Mouse (Mus musculus): Measurements from ENCODE around the gene Relch. TPM values are rescaled to one million over a fixed set of nuclear protein-coding genes. Genes with fewer than 3 reads are reported as not detected.
"Not testable (repeated sequence)": the region's sequence is repeated elsewhere in the genome, so short reads cannot be mapped to it uniquely, and the experiment has no call there.

Relch gene
- polyA plus RNA-seq, 1 experiment from 2014 or later, result 27.9 TPM

DNA sequence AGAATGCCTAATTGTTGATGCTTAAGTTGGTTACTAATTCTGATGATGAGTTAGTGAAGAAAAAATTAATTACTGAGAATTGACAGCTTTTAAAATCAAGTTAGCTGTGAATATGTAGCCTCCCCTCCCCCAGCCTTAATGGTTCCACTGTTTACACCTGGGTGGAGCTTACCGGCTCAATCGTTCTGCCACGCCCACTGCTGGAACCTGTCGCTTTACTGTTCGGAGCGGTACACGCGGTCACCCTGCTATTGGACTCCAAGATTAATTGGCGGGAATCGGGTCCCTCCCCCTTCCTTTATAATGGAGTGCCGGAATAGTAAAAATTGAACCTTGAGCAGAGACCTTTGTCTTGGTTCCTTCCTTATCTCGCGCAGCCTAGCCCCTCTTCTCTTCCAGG lies 65.6 kb downstream of the Relch start:
- not testable (repeated sequence) for H3K36me3 ChIP-seq (ENCODE audit: control insufficient read depth, insufficient read depth, low read length); H3K4me1 ChIP-seq (ENCODE audit: control insufficient read depth, insufficient read depth, low read length); ATAC-seq (ENCODE audit: low FRiP score); H3K9me3 ChIP-seq (ENCODE audit: control insufficient read depth, low read length); H3K4me2 ChIP-seq; DNase-seq (ENCODE audit: low spot score, missing footprints); H3K27me3 ChIP-seq (ENCODE audit: control insufficient read depth, insufficient read depth, low read length); H3K9ac ChIP-seq (ENCODE audit: low read length); H3K4me3 ChIP-seq (ENCODE audit: low read depth, low read length); H3K27ac ChIP-seq (ENCODE audit: low read depth, low read length)
- 95% methylated on average over 13 of the region's 13 CpGs for WGBS

DNA sequence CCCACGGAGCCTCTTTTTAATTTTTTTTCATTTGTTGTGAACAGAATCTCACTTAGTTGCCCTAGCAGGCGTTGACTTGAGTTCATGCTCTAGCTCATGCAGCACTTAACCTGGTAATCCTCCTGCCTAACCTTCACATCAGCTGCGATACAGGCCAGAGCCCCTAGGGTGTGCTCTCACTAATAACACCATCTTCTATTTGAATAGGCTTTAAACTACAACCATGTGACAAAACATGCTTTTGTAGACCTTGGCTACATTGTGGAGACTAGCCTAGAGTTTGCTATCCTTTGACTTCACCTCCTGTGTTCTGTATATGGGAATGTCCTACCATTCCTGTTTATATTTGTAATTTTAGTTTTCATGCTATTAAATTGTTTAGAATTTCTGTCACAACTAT lies 71.7 kb downstream of the Relch start:
- Histone ChIP-seq H3K27me3 (ENCODE audit: control insufficient read depth, insufficient read depth, low read length) (no peaks in the 10 kb centered on the region), H3K9ac (ENCODE audit: low read length) (no peak overlapping the region), H3K4me1 (ENCODE audit: control insufficient read depth, insufficient read depth, low read length) (no peaks in the 10 kb centered on the region), H3K4me3 (ENCODE audit: low read depth, low read length) (no peak overlapping the region), H3K27ac (ENCODE audit: low read depth, low read length) (no peak overlapping the region), H3K4me2 (no peak overlapping the region), H3K36me3 (ENCODE audit: control insufficient read depth, insufficient read depth, low read length) (no peaks in the 10 kb centered on the region), H3K9me3 (ENCODE audit: control insufficient read depth, low read length) (no peaks in the 10 kb centered on the region)
- DNase-seq (ENCODE audit: low spot score, missing footprints) (peak; percentile 31), ATAC-seq (ENCODE audit: low FRiP score) (no peak)
- 69% methylated on average over 3 of the region's 3 CpGs for WGBS

DNA sequence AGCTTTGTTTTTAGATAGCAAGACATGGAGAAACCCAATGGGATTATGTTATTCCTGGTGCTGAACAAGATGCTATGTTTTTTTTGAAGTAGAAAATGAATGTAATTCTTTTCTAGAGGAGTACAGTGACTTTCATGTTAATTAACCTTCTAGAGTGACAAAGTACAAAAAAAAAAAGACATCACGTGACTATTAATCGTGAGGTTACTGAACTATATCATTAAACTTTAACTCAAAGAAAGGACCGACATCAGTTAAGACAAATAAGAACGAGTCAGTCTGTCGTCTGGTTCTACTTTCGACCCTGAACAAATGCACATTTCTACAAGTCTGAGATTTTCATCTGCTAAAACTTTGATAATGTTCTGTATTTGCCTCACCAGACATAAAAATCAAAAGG lies 74.7 kb downstream of the Relch start:
- no peak overlapping the region for H3K4me3 ChIP-seq (ENCODE audit: low read depth, low read length)
- H3K36me3 ChIP-seq (ENCODE audit: control insufficient read depth, insufficient read depth, low read length), result no peaks in the 10 kb centered on the region; the same call in 1 of the 2 replicates
- 96% methylated on average over 6 of the region's 6 CpGs for WGBS

DNA sequence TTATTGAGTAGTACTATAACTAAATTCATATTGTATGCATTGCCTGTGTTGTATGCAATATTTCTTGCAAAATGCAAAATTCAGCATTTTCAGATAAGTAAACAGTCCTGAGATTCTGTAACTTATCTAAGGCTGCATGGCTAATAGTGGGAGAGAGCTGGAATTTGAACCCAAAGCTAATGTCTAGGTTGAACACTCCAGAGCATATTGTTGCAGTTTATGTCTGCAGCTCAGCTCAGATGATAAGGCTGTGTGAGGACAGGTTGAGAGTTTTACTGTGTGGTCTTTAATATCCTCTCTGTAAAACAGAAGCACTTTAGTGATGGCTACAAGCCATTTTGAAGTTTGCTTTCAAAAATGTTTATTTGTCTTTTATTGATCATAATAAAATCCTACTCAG lies 75.8 kb downstream of the Relch start:
- DNase-seq (ENCODE audit: low spot score, missing footprints), result no peak
- H3K9me3 ChIP-seq (ENCODE audit: control insufficient read depth, low read length), result no peaks in the 10 kb centered on the region
- no peak overlapping the region for H3K9ac ChIP-seq (ENCODE audit: low read length)
- H3K4me2 ChIP-seq, result no peak overlapping the region
- H3K27me3 ChIP-seq (ENCODE audit: control insufficient read depth, insufficient read depth, low read length), result no peaks in the 10 kb centered on the region
- ATAC-seq (ENCODE audit: low FRiP score), result no peak
- H3K36me3 ChIP-seq (ENCODE audit: control insufficient read depth, insufficient read depth, low read length), result peaks cover 3% of the 10 kb centered on the region; the same call in 1 of the 2 replicates
- H3K4me3 ChIP-seq (ENCODE audit: low read depth, low read length), result no peak overlapping the region
- no peaks in the 10 kb centered on the region for H3K4me1 ChIP-seq (ENCODE audit: control insufficient read depth, insufficient read depth, low read length)
- no peak overlapping the region for H3K27ac ChIP-seq (ENCODE audit: low read depth, low read length)

More for the DNA sequence above, 74.7 kb downstream of the Relch start:
- DNase-seq (ENCODE audit: low spot score, missing footprints) (no peak), ATAC-seq (ENCODE audit: low FRiP score) (no peak)
- Histone ChIP-seq H3K27me3 (ENCODE audit: control insufficient read depth, insufficient read depth, low read length) (no peaks in the 10 kb centered on the region), H3K4me1 (ENCODE audit: control insufficient read depth, insufficient read depth, low read length) (no peaks in the 10 kb centered on the region), H3K27ac (ENCODE audit: low read depth, low read length) (no peak overlapping the region), H3K9ac (ENCODE audit: low read length) (no peak overlapping the region), H3K4me2 (no peak overlapping the region), H3K9me3 (ENCODE audit: control insufficient read depth, low read length) (no peaks in the 10 kb centered on the region)

DNA sequence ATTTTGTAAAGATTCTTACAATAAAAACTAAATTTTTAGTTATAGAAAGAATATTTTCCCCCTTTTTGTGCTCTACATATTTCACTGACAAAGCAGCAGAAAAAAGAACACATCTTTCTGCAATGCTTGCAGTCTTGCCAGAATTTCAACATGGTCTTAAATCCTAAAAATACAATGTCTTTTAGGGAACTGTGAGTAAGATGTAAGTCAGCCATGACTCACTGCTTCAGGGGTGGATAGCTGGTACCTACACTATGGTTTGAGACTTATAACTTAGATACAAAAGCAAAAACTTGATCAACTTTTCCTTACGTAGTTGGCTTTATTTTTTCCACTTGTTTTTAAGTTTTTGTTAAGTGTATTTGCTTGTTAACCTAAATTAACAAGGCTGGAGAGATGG lies 78.8 kb downstream of the Relch start:
- Histone ChIP-seq H3K9ac (ENCODE audit: low read length) (no peak overlapping the region), H3K4me1 (ENCODE audit: control insufficient read depth, insufficient read depth, low read length) (no peaks in the 10 kb centered on the region), H3K4me3 (ENCODE audit: low read depth, low read length) (no peak overlapping the region), H3K9me3 (ENCODE audit: control insufficient read depth, low read length) (no peaks in the 10 kb centered on the region), H3K36me3 (ENCODE audit: control insufficient read depth, insufficient read depth, low read length) (peaks cover 3% of the 10 kb centered on the region; the same call in 1 of the 2 replicates), H3K4me2 (no peak overlapping the region), H3K27me3 (ENCODE audit: control insufficient read depth, insufficient read depth, low read length) (no peaks in the 10 kb centered on the region), H3K27ac (ENCODE audit: low read depth, low read length) (no peak overlapping the region)
- no peak for DNase-seq (ENCODE audit: low spot score, missing footprints)
- WGBS, result 93% methylated on average over 1 of the region's 1 CpGs
- ATAC-seq (ENCODE audit: low FRiP score), result no peak

DNA sequence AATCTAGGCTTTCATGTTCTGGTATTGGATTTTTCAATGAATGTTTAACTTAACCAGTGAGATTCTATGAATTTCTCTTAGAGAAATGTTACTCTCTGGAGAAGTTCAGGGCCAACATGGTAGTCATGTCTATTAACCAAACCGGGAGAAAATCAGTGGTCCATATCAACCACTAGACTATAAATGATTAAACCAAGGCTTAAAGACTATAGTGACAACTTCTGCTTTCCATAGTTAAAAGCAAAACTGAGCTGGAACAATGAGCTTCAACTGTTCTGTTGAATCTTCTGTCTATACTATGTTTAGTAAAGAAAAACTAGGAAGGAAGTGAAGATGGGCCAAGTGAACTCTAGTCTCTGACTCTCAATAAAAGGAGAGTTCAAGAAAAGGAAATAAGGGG lies 82.8 kb downstream of the Relch start:
- H3K4me2 ChIP-seq, result no peak overlapping the region
- no peaks in the 10 kb centered on the region for H3K27me3 ChIP-seq (ENCODE audit: control insufficient read depth, insufficient read depth, low read length)
- no peaks in the 10 kb centered on the region for H3K4me1 ChIP-seq (ENCODE audit: control insufficient read depth, insufficient read depth, low read length)
- H3K27ac ChIP-seq (ENCODE audit: low read depth, low read length), result no peak overlapping the region
- H3K36me3 ChIP-seq (ENCODE audit: control insufficient read depth, insufficient read depth, low read length), result peaks cover 3% of the 10 kb centered on the region; the same call in 1 of the 2 replicates
- WGBS, result 82% methylated on average over 1 of the region's 1 CpGs
- H3K9ac ChIP-seq (ENCODE audit: low read length), result no peak overlapping the region
- ATAC-seq (ENCODE audit: low FRiP score), result no peak
- H3K4me3 ChIP-seq (ENCODE audit: low read depth, low read length), result no peak overlapping the region
- no peak for DNase-seq (ENCODE audit: low spot score, missing footprints)
- H3K9me3 ChIP-seq (ENCODE audit: control insufficient read depth, low read length), result no peaks in the 10 kb centered on the region

DNA sequence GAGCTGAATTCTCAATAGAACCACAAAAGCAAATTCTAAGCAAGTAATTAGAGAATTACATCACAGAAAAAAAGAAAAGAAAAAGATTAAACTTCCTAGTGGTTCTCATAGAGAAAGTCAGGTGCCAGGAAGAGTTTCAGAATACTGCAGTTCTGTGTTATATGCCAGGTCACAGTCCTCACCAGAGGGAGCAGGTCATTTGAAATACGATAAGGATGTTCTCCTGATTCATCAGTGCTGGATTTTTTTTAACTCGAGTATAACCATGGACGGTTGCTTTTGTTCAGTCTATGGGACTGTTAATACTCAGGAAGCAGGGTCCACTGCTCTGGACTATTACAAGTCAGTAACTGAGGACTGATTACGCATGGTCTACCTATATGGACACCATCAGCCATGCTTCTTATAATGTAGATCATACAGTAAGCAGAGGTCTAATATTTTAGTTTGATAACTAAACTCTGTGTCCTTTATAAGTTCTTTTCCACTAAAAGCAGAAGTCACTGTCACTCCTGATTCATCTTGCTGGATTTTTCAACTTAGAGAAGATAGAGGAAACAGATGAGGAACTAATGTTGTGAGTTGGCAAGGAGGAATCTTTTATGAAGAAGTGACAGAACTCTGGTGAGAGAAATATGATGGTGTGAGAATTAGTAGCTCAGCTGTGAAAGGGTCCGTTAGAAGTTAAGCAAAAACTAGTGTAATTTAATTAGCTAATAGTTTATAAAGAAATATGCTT lies 83.4 kb downstream of the Relch start:
- no peak overlapping the region for H3K4me2 ChIP-seq
- no peak for ATAC-seq (ENCODE audit: low FRiP score)
- no peaks in the 10 kb centered on the region for H3K9me3 ChIP-seq (ENCODE audit: control insufficient read depth, low read length)
- no peaks in the 10 kb centered on the region for H3K4me1 ChIP-seq (ENCODE audit: control insufficient read depth, insufficient read depth, low read length)
- no peak overlapping the region for H3K27ac ChIP-seq (ENCODE audit: low read depth, low read length)
- WGBS, result 89% methylated on average over 5 of the region's 5 CpGs
- H3K9ac ChIP-seq (ENCODE audit: low read length), result no peak overlapping the region
- DNase-seq (ENCODE audit: low spot score, missing footprints), result no peak
- peaks cover 3% of the 10 kb centered on the region; the same call in 1 of the 2 replicates for H3K36me3 ChIP-seq (ENCODE audit: control insufficient read depth, insufficient read depth, low read length)
- H3K4me3 ChIP-seq (ENCODE audit: low read depth, low read length), result no peak overlapping the region
- H3K27me3 ChIP-seq (ENCODE audit: control insufficient read depth, insufficient read depth, low read length), result no peaks in the 10 kb centered on the region

DNA sequence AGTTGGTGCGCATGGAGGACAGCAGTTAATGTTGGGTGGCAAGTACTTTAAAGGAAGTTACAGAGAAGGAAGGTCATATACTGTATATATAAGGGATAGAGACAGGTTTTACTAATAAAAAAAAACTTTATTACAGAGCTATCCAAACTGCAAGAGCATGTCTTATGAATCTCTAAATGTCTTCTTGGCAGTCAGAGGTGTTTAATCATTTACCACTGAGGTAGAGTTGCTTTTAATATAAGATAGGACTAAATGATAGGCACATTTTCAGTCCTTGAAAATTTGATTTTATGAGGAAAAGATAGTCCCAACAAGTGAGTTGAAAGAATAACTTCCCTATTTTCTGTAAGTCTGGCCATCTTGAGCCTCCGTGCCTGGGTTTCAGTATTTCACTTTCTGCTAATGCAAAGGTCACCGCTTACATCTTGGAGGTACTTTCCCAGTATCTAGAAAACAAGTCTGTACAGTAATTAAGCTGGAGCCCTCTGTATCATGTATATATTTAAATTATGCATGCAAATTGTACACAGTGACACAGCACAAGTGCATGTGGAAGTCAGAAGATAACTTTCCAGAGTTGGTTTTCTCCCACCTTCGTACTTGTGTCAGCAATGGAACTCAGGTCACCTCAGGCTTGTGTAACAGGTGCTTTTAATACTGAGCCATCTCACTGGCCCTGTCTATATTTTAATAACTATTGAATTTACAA lies 84.6 kb downstream of the Relch start:
- WGBS, result 96% methylated on average over 4 of the region's 4 CpGs
- H3K36me3 ChIP-seq (ENCODE audit: control insufficient read depth, insufficient read depth, low read length), result peaks cover 3% of the 10 kb centered on the region; the same call in 1 of the 2 replicates

DNA sequence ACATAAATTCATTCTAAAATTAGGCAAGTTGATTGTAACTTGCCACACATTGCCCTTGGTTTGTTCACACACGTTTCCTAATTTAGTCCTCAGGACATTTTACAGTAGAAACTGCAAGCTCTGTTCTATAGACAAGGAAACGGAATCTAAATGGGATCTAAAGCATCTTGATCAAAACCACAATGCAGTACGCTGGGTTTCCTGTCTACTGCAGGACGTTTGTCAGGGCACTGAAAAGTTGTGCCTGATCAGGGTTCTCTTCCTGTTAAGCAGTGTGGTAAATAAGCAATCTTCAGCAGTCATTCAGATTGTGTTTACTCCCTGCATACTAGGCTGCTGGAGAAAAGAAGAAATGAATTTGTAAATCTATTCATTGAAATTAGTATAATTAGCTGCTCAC lies 88.5 kb downstream of the Relch start:
- H3K27ac ChIP-seq (ENCODE audit: low read depth, low read length), result no peak overlapping the region
- no peaks in the 10 kb centered on the region for H3K27me3 ChIP-seq (ENCODE audit: control insufficient read depth, insufficient read depth, low read length)
- H3K4me3 ChIP-seq (ENCODE audit: low read depth, low read length), result no peak overlapping the region
- WGBS, result 85% methylated on average over 4 of the region's 4 CpGs
- no peak for DNase-seq (ENCODE audit: low spot score, missing footprints)
- no peak for ATAC-seq (ENCODE audit: low FRiP score)
- H3K4me1 ChIP-seq (ENCODE audit: control insufficient read depth, insufficient read depth, low read length), result no peaks in the 10 kb centered on the region
- H3K4me2 ChIP-seq, result no peak overlapping the region
- H3K9ac ChIP-seq (ENCODE audit: low read length), result no peak overlapping the region
- H3K36me3 ChIP-seq (ENCODE audit: control insufficient read depth, insufficient read depth, low read length), result no peaks in the 10 kb centered on the region
- no peaks in the 10 kb centered on the region for H3K9me3 ChIP-seq (ENCODE audit: control insufficient read depth, low read length)

More for the DNA sequence above, 84.6 kb downstream of the Relch start:
- Histone ChIP-seq H3K4me1 (ENCODE audit: control insufficient read depth, insufficient read depth, low read length) (no peaks in the 10 kb centered on the region), H3K4me3 (ENCODE audit: low read depth, low read length) (no peak overlapping the region), H3K9me3 (ENCODE audit: control insufficient read depth, low read length) (no peaks in the 10 kb centered on the region), H3K27ac (ENCODE audit: low read depth, low read length) (no peak overlapping the region), H3K27me3 (ENCODE audit: control insufficient read depth, insufficient read depth, low read length) (no peaks in the 10 kb centered on the region), H3K9ac (ENCODE audit: low read length) (no peak overlapping the region), H3K4me2 (no peak overlapping the region)
- no peak for DNase-seq (ENCODE audit: low spot score, missing footprints)
- no peak for ATAC-seq (ENCODE audit: low FRiP score)

Data from midbrain, embryonic 11.5 days (tissue).